Mouse (Mus musculus): ENCODE data around the gene Olah.

DNA sequence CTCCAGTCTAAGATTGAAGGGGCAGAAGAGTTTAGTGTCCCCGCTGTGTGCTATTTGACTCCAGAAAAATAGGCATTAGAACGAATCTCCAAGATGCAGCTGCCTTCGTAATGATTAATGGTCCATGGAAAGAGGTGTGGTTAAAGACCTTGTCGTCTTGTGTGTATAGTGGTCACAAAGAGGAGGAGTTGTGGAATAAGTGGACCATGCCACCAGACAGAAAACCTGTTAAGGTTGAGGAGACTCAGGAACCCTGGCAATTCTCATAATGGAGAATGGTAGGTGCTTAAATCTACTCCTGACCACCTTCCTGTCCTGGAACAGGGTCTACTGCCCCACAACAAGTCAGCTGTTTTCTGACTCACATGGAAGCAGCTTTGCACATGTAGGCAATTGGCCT, 49.0 kb upstream of the Olah start:
- TF ChIP-seq CTCF (IDR thresholded peaks at IDR 0.05; ENCODE audit: control insufficient read depth, insufficient read depth, insufficient replicate concordance, low read depth, low read length) (no peak), POLR2A (IDR thresholded peaks at IDR 0.05; ENCODE audit: control insufficient read depth, low read depth, low read length) (no peak)

All from testis, adult 2 months (tissue).